Mouse (Mus musculus) kidney, adult 2 months (tissue): ENCODE measurements around the gene Catip.

Experiments used
- CTCF ChIP-seq: fragments of 200-500 bp; conservative IDR thresholded peaks from 2 replicates; pipeline ENCODE4 v1.5.1; 2011; ENCODE audit warnings: low read depth, mild to moderate bottlenecking, control low read depth, low read length, moderate library complexity, mixed read lengths; ENCODE audit not compliant: insufficient read depth, insufficient read length
- POLR2A ChIP-seq: fragments of 200-500 bp; IDR thresholded peaks from one replicate; pipeline ENCODE4 v1.6.1; 2011; ENCODE audit warnings: low read depth, low read length, control low read depth

- TF ChIP-seq CTCF: no peak
- no peak for TF ChIP-seq POLR2A
Observed at GRCm38 (mm10) chr1:74339917-74340316, 22.0 kb upstream of the Catip start.
